Mouse (Mus musculus) embryonic facial prominence, embryonic 14.5 days (tissue): ENCODE measurements around the gene Olfr78. TPM values are rescaled to one million over a fixed set of nuclear protein-coding genes. Genes with fewer than 3 reads are reported as not detected.

Experiments used
- ATAC-seq: fragments of 200-750 bp; cut with Nextera tagmentation; 2 replicates; pipeline ENCODE4 v1.8.0; 2017; ENCODE audit warnings: low read depth, moderate number of reproducible peaks, moderate TSS enrichment
- DNase-seq: peaks from one replicate; pipeline ENCODE4 v3.0.0-alpha.2; 2015; ENCODE audit warnings: low spot score
- H3K27ac ChIP-seq: fragments of 300-500 bp; sonication (generic); replicated peaks from 2 replicates; pipeline ENCODE4 v1.5.1; 2014; ENCODE audit warnings: low read depth, mild to moderate bottlenecking, low read length, moderate library complexity
- H3K27me3 ChIP-seq: fragments of 300-500 bp; sonication (generic); replicated peaks from 2 replicates; pipeline ENCODE4 v1.6.1; 2014; ENCODE audit warnings: low read length; ENCODE audit not compliant: control insufficient read depth, insufficient read depth
- H3K36me3 ChIP-seq: fragments of 300-500 bp; sonication (generic); 2 replicates; pipeline ENCODE4 v1.6.1; 2014; ENCODE audit warnings: low read length, mixed read lengths; ENCODE audit not compliant: control insufficient read depth, insufficient read depth
- H3K4me1 ChIP-seq: fragments of 300-500 bp; sonication (generic); 2 replicates; pipeline ENCODE4 v1.6.1; 2014; ENCODE audit warnings: antibody characterized with exemption, low read length; ENCODE audit not compliant: control insufficient read depth, insufficient read depth
- H3K4me2 ChIP-seq: fragments of 300-500 bp; sonication (generic); 2 replicates; pipeline ENCODE4 v1.6.1; 2014; ENCODE audit warnings: low read depth, mild to moderate bottlenecking, low read length, moderate library complexity, mixed read lengths
- H3K4me3 ChIP-seq: fragments of 300-500 bp; sonication (generic); 2 replicates; pipeline ENCODE4 v1.5.1; 2014; ENCODE audit warnings: low read depth, mild to moderate bottlenecking, low read length
- H3K9ac ChIP-seq: fragments of 300-500 bp; sonication (generic); 2 replicates; pipeline ENCODE4 v1.6.1; 2014; ENCODE audit warnings: low read depth, mild to moderate bottlenecking, low read length, moderate library complexity, mixed read lengths
- H3K9me3 ChIP-seq: fragments of 300-500 bp; sonication (generic); 2 replicates; pipeline ENCODE4 v1.6.1; 2016; ENCODE audit warnings: low read length; ENCODE audit not compliant: control insufficient read depth
- WGBS: fragments of 180-500 bp; shearing (Covaris S2); extraction: QIAGEN DNeasy Blood & Tissue Kit; methylation state at CpG from one replicate; pipeline ENCODE4 v1.1.7; 2014; 5-methylcytosine and 5-hydroxymethylcytosine counted together
- polyA plus RNA-seq: library from polyadenylated mRNA; unstranded; fragments of >200 nt; fragmentation: Nextera tagmentation; extraction: Ambion mirVana; gene quantifications from 2 replicates; pipeline ENCODE4 v1.2.1, GENCODE M21; 2014

Gene Olfr78
- polyA plus RNA-seq, 1 experiment from 2014 or later: 1.5 TPM

GRCm38 (mm10) chr7:102698461-102698860 lies 60.8 kb downstream of the Olfr78 start:
- Histone ChIP-seq H3K27me3 (no peaks in the 10 kb centered on the region), H3K9ac (no peak overlapping the region), H3K4me2 (no peak overlapping the region), H3K4me1 (no peaks in the 10 kb centered on the region), H3K4me3 (no peak overlapping the region), H3K36me3 (no peaks in the 10 kb centered on the region), H3K9me3 (no peaks in the 10 kb centered on the region), H3K27ac (no peak overlapping the region)
- ATAC-seq (no peak), DNase-seq (no peak)
- 86% methylated on average over 7 of the region's 7 CpGs for WGBS

DNA sequence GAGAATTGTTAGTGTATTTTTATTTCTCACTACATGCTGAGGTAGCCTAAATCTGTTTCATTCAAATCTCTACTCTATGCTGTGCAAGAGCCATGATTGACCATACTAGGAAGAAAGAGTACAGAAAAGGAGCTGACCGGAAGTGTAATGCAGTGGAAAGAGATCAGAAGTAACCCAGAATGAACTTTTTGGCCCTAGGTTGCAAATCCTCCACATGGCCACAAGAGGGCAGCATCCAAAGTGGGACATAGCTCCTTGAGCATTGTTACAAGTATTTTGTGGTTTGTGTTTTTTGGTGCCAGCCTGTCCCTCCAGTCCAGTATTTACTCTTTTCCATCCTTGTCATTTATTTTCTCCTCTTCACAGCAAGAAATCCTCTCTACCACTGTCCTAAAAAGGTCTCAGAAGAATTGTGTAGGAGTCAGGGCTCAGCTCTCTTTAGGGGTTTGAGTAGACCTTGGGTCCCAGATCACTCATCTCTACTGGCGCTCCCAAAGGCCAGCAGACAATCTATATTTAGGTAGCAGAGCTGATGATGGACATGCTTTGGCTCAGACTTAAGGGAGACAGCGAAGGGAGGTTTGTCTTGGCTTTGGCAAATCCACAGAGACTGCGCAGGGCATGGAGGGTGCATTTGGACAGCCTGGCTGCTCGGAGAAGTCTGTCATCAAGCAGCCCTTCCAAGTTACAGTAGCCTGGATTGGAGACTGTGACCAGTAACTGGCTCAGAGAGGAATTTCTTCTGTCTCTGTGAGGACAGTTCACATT lies 63.7 kb downstream of the Olfr78 start, which contains the start of gene Olfr557:
TSS of gene Olfr557 (plus strand) at position 553 of the 768 bp plus-strand sequence.
- Histone ChIP-seq H3K9me3 (no peaks in the 10 kb centered on the region), H3K4me3 (no peak within 1 kb of the TSS), H3K27me3 (no peaks in the 10 kb centered on the region), H3K27ac (no peak within 1 kb of the TSS), H3K9ac (no peak within 1 kb of the TSS), H3K36me3 (no peaks in the 10 kb centered on the region), H3K4me1 (no peaks in the 10 kb centered on the region), H3K4me2 (no peak within 1 kb of the TSS)
- DNase-seq: no peak
- ATAC-seq: no peak
- WGBS: 78% methylated on average over 5 of the region's 5 CpGs

Other genes with a start within 250 kb of the Olfr78 start
- not detected in 2 replicates for gene Olfr547, start 224.7 kb downstream of the Olfr78 start, polyA plus RNA-seq
- gene Olfr548-ps1, start 218.6 kb downstream of the Olfr78 start, polyA plus RNA-seq: not detected in 2 replicates
- not detected in 2 replicates for gene Olfr549, start 209.6 kb downstream of the Olfr78 start, polyA plus RNA-seq
- 0.58 and 1.1 TPM in 2 replicates for gene Trim21, start 194.0 kb downstream of the Olfr78 start, polyA plus RNA-seq
- 0.33 and 0.71 TPM in 2 replicates for gene Olfr550, start 188.0 kb downstream of the Olfr78 start, polyA plus RNA-seq
- 0.03 TPM in 1 of 2 replicates, not detected in the other for gene Olfr551, start 167.6 kb downstream of the Olfr78 start, polyA plus RNA-seq
- 0.14 TPM in 1 of 2 replicates, not detected in the other for gene Olfr552, start 161.7 kb downstream of the Olfr78 start, polyA plus RNA-seq
- gene Olfr553, start 141.3 kb downstream of the Olfr78 start, polyA plus RNA-seq: 0.08 TPM in 1 of 2 replicates, not detected in the other
- gene Olfr554, start 121.0 kb downstream of the Olfr78 start, polyA plus RNA-seq: not detected in 2 replicates
- gene Olfr555, start 100.6 kb downstream of the Olfr78 start, polyA plus RNA-seq: not detected in 2 replicates
- not detected in 2 replicates for gene Olfr556, start 94.6 kb downstream of the Olfr78 start, polyA plus RNA-seq
- gene Trim68, start 72.1 kb downstream of the Olfr78 start, polyA plus RNA-seq: 12.6 and 15.4 TPM in 2 replicates
- 0.10 and 0.12 TPM in 2 replicates for gene Olfr557, start 63.6 kb downstream of the Olfr78 start, polyA plus RNA-seq
- 0.75 and 1.4 TPM in 2 replicates for gene Olfr558, start 57.3 kb downstream of the Olfr78 start, polyA plus RNA-seq
- gene Olfr33, start 40.4 kb downstream of the Olfr78 start, polyA plus RNA-seq: not detected in 2 replicates
- not detected in 2 replicates for gene Olfr559, start 32.0 kb downstream of the Olfr78 start, polyA plus RNA-seq
- not detected in 2 replicates for gene Olfr560, start 105 bp downstream of the Olfr78 start, polyA plus RNA-seq
- gene Olfr561, start 11.8 kb upstream of the Olfr78 start, polyA plus RNA-seq: 0.11 TPM in 1 of 2 replicates, not detected in the other
- gene Olfr564, start 44.0 kb upstream of the Olfr78 start, polyA plus RNA-seq: not detected in 2 replicates
- 0.14 TPM in 1 of 2 replicates, not detected in the other for gene Olfr566, start 99.3 kb upstream of the Olfr78 start, polyA plus RNA-seq
- gene Olfr568, start 117.7 kb upstream of the Olfr78 start, polyA plus RNA-seq: not detected in 2 replicates
- not detected in 2 replicates for gene Olfr569, start 131.4 kb upstream of the Olfr78 start, polyA plus RNA-seq
- gene Olfr570, start 135.1 kb upstream of the Olfr78 start, polyA plus RNA-seq: not detected in 2 replicates
- gene Olfr571, start 158.1 kb upstream of the Olfr78 start, polyA plus RNA-seq: 0.06 and 0.08 TPM in 2 replicates
- gene Olfr572, start 164.9 kb upstream of the Olfr78 start, polyA plus RNA-seq: not detected in 2 replicates
- gene Olfr573-ps1, start 183.1 kb upstream of the Olfr78 start, polyA plus RNA-seq: not detected in 2 replicates
- gene Olfr574, start 189.0 kb upstream of the Olfr78 start, polyA plus RNA-seq: not detected in 2 replicates
- not detected in 2 replicates for gene Olfr575, start 199.3 kb upstream of the Olfr78 start, polyA plus RNA-seq
- gene Olfr576, start 203.2 kb upstream of the Olfr78 start, polyA plus RNA-seq: not detected in 2 replicates
- gene Olfr577, start 216.5 kb upstream of the Olfr78 start, polyA plus RNA-seq: not detected in 2 replicates
- gene Olfr578, start 229.9 kb upstream of the Olfr78 start, polyA plus RNA-seq: 0.08 and 0.31 TPM in 2 replicates